Mouse (Mus musculus) left cerebral cortex, postnatal 10 days (tissue): Measurements from ENCODE around the gene Ccdc40. TPM values are rescaled to one million over a fixed set of nuclear protein-coding genes. Genes with fewer than 3 reads are reported as not detected.
"Not testable (repeated sequence)": the region's sequence is repeated elsewhere in the genome, so short reads cannot be mapped to it uniquely, and the experiment has no call there.

Source experiments
- DNase-seq, 2 experiments: peaks; one replicate each; pipeline ENCODE4 v3.0.0; 2021 to 2022; ENCODE audit warnings: low spot score in 2 of 2, mixed read lengths in 1 of 2; ENCODE audit errors: extremely low spot score in 1 of 2
- intact Hi-C: fragments of 180-260 bp; cut with DNase I; formaldehyde crosslinking; loops from one replicate; pipeline ENCODE4 v1.15.1; 2025
- total RNA-seq, 2 experiments: library from RNA; stranded (reverse); gene quantifications; 2 replicates each; pipeline ENCODE4 v1.2.3; 2021

Gene Ccdc40
- total RNA-seq, 2 experiments from 2014 or later, result 3.0 to 3.7 TPM

DNA sequence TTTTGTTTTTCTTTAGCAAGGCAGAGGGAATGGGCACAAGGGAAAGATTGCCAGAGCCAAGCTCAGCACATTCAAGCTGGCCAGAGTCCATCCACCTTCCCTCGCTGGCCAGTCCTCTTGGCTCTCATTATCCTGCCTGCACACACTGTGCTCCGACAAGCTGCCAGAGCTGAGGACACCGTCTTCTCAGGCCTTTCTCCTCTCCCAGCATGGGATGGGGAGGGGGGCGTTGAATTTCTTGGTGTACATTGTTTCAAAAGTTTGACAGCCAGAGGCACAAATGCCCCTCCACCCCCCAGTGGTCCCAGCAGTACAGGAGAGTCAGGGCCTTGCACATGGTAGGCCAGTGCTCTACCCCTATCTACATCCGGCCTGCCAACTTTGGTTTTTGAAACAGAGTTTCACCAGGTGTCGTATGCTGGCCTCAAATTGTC, 38.9 kb downstream of the Ccdc40 start:
- intact Hi-C loops, result no loop called here
- peak in 1 of 2 experiments; percentile 56 for DNase-seq

DNA sequence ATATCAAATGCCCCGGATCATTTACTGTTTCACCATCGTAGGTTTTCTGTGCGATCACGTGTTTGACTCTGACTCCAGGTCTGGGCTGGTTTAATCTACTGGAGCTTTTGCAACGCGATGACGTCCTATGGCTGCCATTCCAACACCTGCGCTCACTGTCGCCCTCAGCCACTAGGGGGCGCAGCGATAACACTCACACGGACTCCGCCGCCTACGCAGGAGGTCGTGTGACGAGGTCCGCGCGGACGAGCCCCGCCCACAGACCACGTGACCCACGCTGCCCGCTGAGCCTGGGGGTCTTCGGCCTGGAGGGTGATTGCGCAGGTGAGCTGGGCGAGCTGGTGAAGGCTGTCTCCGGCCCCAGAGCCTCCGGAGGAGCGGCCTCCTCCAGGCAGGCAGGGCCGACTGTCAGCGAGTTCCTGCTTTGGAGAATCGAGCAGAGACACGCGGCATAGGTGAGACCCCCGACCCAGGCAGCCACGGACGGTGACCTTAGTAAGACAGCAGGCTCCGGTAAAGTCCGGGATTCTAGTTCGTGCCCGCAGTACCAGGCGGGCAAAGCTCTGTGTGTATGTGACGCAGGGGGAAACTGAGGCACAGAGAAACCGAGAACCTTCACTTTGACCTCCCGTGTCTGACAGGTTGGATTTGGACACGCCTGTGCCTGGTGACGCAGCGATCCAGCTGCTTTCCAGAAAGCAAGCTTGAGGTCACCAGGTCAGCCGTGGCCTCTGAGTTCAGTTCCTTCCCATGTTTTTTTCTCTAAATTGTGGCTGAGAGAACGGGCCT, 39.6 kb downstream of the Ccdc40 start, which contains the start of gene Gaa:
Gene Gaa, plus strand, starts transcription at position 120 of the 789 bp plus-strand sequence.
- intact Hi-C loops, result no loop called here
- peak; percentile 91 to 97 for DNase-seq

DNA sequence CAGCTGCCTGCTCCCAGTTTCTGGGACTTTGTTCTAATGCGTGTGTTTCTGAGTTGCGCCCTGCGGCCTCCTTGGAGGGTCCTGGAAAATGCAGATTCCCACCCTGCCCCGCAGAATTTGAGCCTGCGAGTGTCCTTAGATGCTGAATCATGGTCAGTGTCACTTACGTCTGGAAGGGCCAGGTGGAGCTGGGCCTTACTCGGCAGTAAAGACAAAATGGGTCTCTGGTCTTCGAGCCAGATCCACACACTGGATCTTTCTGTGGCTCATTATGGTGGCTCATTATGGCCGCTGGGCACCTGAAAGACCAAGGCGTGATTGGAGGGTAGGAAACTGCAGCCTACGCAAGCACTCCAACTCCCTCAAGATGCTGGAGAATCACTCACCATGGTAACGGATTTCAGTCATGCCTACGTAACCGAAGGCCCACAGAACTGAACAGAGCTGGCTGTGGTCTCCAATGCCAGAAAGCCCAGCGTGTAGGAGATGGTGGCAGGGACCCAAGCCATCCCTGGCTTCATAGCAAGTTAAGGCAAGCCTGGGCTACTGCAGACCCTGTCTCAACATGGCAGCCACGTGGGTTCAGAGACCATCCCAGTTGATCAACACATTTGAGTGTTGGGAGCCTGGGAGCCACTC, 40.3 kb downstream of the Ccdc40 start:
- DNase-seq, result peak; percentile 57 to 66
- intact Hi-C loops, result no loop called here

DNA sequence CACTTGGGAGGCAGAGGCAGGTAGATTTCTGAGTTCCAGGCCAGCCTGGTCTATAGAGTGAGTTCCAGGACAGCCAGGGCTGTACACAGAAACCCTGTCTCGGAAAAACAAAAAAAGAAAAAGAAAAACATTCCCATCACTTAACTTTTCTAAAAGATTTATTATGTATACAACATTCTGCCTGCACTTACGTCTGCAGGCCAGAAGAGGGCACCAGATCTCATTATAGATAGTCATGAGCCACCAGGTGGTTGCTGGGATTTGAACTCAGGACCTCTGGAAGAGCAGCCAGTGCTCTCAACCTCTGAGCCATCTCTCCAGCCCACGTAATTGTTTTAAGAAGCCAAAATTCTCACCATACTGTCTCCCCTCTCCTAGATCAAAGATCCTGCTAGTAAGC, 44.1 kb downstream of the Ccdc40 start:
- intact Hi-C loops, DNase-seq: not testable (repeated sequence)

DNA sequence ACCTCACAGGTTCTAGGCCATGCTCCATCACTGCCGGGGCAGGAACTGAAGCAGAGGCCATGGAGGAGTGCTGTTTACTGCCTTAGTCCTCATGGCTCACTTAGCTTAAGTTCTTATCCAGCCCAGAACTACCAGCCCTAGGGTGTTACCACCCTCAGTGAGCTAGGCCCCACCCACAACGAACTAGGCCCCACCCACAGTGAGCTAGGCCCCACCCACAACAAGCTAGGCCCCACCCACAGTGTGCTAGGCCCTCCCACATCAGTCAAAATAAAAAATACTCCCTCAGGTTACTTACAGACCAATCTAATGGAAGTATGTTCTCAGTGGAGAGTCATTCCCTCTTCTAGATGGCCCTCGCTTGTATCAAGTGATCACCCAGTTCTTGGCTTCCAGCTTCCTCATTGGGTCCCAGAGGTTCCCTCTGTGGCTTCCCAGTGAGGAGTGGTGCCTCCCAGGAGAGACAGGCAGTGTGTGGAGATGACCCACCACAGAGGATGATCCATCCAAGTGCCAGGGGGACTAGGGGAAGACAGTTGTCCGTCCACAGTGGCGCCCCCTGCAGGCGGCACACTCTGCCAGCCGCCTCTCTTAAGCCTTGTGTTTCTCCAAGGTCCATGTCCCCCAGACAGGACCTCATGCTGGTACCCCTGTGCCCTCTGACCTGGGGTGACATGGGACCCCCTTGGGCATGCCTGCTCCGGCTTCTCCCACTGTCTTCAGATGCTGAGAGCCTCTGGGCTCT, 45.0 kb downstream of the Ccdc40 start:
- no peak for DNase-seq

DNA sequence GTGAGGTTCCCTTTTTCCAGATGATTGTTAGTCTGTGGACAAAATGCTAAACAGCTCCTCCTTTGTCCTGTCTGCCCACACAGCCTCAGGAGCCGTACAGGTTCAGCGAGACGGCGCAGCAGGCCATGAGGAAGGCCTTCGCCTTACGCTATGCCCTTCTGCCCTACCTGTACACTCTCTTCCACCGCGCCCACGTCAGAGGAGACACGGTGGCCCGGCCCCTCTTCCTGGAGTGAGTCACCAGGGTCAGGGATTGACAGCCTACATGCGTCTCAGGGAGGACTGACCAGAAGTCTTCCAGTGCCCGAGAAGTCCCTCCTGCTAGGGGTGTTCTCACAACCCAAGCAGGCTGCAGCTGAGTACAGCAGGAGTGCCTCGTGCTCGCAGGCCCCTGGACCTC, 52.7 kb downstream of the Ccdc40 start:
- DNase-seq, result no peak
- intact Hi-C loops, result no loop called here

More for the DNA sequence above, 45.0 kb downstream of the Ccdc40 start:
- intact Hi-C loops, result no loop called here

DNA sequence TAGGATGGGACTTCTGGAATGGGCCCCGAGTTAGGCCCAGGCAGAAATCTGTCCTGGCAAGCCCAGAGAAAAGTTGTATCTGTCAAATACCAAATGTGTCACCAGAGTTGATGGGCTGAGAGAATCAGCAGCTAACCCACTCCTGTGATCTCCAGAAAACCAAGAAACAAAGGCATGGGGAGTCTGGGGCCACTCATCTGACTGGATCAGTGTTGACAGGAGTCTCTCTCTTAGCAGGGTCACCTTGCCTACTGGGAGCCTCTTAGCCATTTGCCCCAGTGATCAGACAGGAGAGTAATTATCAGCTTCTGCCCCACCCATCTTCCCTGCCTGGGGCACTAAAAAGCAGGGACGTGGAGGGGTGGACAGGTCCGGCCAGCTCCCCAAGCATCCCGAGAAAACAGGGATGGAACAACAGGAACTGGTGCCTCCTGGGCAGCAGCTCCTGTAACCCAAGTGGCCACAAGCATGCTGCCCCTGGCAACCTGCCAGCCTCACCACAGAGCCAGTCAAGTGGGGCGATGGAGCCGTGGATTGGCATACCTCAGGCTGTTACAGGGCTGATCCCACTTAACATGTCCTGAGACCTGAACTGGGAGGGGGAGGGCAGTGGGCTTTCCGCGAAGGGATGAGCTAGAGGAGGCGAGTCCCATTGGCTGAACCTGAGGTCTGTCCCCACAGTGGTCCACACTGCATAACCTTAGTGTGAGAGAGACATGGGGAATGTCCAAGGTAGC, 57.6 kb downstream of the Ccdc40 start:
- intact Hi-C loops, result no loop called here
- DNase-seq, result peak in 1 of 2 experiments; percentile 55

DNA sequence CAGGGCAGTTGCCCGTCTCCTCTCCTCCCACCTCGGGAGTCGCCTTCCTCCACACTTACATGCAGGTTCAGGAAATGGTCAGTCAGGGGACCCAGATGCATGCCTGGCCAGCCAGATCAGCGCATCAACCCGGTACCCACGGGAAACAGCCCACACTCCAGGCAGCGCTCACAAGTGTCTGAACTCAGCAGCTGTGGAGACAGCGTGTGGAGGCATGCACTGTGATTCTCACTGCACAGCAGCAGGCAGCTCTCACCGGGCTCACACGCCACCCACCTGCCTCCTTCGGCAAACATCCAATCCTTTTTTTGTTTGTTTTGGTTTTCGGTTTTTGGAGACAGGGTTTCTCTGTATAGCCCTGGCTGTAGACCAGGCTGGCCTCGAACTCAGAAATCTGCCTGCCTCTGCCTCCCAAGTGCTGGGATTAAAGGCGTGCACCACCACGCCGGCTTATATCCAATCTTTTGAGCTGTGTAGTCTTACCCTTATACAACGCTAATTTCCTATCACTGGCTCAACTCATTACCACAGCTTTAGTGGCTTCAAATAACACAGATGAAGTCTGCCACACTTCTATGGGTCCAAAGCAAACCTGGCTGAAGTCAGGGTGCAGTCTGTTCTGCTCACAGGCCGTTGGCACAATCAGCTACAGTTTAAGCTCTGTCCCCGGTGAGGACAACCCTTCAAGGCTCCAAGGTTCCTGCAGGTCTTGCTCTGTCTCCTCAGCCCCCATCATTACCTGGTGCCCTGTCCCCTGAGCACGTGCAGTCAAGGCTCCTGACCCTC, 59.0 kb downstream of the Ccdc40 start:
- intact Hi-C loops, result no loop called here
- DNase-seq, result no peak

DNA sequence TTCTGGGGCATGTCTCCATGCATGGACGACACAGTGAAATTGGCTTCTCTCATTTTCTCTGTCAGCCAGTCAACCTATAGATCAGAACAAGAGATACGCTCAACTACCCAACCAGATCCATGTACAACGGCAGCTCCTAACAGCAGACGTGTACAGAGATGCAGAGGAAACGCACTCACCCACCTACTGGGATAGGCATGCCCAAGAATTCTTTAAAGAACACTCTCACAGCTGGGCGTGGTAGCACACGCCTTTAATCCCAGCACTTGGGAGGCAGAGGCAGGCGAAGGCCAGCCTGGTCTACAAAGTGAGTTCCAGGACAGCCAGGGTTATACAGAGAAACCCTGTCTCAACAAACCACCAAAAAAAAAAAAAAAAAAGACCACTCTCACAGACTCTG, 64.5 kb downstream of the Ccdc40 start:
- DNase-seq, intact Hi-C loops: not testable (repeated sequence)

DNA sequence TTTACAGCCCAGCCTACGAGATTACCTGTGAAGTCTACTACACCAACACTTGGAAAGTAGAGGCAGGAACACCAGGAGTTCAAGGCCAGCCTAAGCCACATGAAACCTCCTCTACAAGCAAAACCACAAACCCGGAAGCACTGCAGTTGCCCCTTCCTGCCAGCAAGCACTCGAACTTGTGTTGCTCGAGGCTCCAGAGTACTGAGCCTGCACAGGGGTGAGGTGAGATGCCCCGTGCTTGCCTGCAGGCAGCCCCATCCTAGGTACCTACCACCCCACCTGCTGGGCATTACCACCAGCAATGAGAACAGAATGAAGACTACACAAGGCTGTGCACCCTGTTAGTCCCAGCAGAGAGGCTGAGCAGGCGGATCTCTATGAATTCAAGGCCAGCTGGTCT, 69.6 kb downstream of the Ccdc40 start:
- intact Hi-C loops, result no loop called here
- no peak for DNase-seq

DNA sequence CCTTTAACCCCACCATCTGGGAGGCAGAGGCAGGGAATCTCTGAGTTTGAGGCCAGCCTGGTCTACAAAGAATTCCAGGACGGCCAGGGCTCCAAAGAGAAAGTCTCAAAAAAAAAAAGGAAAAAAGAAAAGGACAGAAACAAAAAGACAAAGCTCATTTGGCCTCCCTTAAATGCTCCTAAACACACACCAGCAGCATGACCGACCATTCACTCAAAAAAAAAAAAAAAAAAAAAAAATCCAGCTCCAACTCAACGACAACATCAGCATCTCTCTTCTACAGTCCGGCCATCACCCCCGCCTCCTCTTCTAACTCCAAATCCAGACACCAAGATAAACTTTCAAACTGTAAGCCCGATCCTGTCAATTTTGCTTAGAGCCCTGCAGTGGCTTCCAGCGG, 70.5 kb downstream of the Ccdc40 start:
- intact Hi-C loops, result no loop called here
- no peak for DNase-seq

DNA sequence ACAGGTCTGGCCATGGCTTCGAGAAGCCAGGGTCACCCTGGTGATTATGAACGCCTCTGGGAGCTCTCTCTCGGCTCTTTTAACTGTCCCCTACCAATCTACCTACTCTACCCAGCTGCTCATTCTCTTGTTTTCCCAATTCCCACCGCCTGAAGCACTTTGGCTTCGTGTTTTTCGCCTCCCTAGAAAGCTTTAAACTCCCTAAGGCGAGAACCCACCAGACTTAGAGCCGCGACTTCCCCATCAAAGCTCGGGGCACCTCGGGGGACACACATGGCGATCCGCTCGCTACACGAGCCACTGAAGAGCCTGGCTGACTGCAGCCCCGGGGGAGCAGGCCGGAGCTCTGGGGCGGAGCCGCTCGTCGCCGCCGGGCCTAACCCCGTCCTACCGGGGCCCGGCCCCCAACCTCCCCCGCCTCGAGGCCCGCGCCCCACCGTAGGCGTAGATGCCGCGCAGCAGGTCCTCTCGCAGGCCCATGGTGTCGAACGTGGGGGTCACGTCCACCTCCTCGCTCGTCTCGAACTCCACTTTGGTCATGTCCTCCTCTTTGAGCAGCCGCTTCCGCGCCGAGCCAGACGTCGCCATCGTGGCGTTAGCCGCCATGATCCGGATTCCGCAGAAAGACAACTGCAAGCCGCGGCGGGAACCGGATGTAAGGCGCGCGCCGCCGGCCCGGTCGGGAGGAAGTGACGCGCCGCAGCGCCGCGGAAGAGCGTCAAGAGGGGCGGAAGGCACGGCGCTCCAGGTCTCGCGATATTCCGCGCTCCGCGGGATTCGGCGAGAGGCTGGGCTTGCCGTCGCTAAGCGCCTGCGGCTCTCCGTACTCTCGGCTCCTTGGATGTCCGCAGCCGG, 71.2 kb downstream of the Ccdc40 start, which contains the start of gene Eif4a3:
Gene Eif4a3, minus strand, starts transcription at position 699 of the 855 bp plus-strand sequence.
- DNase-seq, result peak; percentile 90 to 97
- intact Hi-C loops, result no loop called here

DNA sequence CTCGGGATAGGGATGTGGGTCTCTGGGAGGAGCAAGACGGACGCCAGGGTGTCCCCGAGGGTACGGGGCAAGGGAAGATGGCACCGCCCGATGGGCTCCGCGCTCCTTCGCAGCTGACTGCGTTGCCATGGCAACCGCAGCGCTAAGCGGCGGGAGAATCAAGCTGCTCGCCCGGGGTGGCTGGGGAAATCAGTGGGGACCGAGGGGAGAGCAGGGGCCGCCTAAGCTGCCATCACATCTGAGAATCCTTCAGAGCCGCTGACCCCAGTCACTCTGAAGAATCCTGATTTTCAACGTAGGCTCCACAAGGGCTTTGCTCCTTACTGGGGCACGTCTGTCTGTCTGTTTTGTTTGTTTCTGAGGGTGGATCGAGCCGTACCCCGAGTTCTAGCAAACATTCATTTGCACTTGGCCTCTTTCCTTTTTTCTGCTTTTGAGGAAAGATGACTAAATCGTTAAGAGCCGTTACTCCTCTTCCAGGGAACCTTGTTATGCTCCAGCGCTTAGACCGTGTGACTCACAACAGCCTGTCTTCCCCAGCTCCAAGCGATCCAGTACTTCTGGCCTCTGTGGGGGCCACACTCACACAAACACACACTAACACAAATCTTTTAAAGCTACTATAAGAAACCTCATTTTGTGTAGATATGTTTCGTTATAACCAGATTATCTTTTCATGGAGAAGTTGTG, 72.0 kb downstream of the Ccdc40 start:
- intact Hi-C loops, result no loop called here

DNA sequence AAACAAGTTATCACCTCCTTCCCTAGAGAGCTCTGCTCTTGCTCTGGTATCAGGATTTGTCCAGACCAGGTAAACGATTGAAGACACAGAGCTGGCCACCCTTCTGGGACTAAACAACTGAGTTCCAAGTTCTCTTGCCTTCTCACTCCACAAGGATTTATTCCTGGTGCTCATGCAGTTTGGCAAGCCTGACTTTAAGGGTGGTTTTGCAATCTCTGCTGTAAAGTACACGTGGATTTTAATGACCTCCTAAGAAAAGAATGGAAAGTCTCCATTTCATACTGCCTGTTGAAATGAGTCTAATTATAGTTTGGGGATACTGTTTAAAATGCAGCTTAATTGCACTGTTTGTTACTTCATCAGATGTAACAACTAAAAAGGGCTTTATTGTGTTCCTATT, 72.6 kb downstream of the Ccdc40 start:
- intact Hi-C loops, result no loop called here
- DNase-seq, result no peak

More for the DNA sequence above, 72.0 kb downstream of the Ccdc40 start:
- no peak for DNase-seq

DNA sequence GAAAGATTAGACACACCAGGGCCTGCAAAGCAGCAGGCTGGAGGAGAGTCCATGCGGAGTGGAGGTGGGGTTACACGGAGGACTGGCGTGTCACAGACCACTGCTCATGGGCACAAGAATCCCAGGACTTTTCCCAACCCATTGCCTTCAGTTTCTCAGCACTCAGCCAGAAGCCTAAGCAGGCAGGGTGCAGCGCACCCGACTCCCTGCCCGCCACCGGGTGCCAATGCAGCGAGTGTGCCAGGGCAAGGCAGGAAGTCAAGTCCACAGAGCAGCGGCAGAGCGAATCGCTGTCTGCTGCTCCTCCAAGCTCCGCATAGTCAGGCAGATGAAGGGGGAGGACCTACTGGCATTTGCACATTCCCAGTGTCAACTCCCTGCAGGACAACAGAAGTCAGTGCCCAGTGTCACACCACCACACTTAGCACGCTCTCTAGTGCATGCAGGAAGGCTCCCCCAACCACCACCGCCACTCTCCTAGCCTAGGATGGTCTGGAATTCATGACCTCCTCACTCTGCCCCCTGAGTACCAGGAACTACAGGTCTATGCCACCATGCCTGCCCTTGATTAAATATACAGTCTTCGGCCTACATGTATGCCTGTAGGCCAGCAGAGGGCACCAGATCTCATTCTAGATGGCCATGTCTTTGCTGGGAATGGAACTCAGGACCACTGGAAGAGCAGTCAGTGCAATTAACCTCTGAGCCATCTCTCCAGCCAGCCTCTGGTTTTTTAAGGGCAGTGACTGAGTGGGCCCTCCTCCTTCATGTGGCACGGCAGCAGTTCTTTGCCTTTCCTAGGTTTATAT, 76.7 kb downstream of the Ccdc40 start:
- no peak for DNase-seq
- intact Hi-C loops, result no loop called here
